In the genomic region with DNA sequence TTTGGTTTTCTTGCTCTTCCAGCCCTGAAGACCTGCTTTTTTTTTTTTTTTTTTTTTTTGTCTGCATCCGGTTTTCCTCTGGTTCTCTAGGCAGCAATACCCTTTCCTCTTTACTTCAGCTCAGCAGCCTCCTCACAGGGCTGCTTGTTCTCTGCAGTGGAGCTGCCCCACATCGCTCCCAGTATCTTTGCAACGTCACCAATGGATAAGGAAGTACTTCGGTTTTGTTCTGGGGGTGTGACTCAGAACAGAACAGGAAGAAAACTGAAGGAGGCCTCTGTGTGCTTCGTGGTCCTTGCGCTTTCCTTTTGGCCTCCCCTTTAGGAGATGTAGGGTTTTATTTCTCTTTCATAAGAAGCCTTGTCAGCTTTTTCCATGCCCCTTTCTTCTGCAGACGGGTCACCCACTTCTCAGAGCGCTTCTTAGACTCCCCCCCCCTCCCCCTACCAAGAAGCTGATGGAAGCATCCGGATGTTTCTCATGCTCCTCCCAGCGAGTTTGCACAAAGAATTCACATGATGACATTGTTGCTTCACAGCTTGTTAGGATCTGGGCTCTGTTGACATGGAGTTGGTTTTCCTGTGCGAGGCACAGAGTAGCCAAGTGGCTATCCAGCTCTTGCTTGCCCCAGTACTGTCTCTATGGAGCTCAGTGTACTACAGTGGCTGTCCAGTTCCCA, we compare ENCODE assay signal across 10 mouse cellular contexts.
A peak's percentile ranks its signal among the peaks of the same experiment; 100 is the strongest.
DNase-seq lines count a peak whose midpoint lies in the region; ATAC-seq lines count a peak whose summit lies in the region.
"Had no signal": no experiment of that assay in that cellular context is flagged by ENCODE, and none has a peak within 500 bp of the region (broad histone marks: within the 10 kb centered on the region; RNA-seq: fewer than 3 reads in every experiment).

No protein-coding gene starts in this region.

- WGBS in kidney, embryonic 15.5 days, result 71% methylated on average over 11 of the region's 11 CpGs

- H3K4me3 ChIP-seq in kidney, embryonic 15.5 days (replicated peaks), result no peak overlapping the region
- H3K4me3 ChIP-seq: myocyte had no signal

- 0 out of 2 replicates have a peak, but pooled peaks cover 4% of the 10 kb centered on the region for H3K4me1 ChIP-seq in kidney, embryonic 15.5 days

- no peak for ATAC-seq in kidney, embryonic 15.5 days (replicated peaks; ENCODE audit: low FRiP score)
- peak; percentile 85 for ATAC-seq in megakaryocyte progenitor cell, adult 5-6 weeks (replicated peaks; ENCODE audit: poor library complexity)

- no peaks in the 10 kb centered on the region for H3K36me3 ChIP-seq in kidney, embryonic 15.5 days

- H3K9me3 ChIP-seq in kidney, embryonic 15.5 days (replicated peaks), result no peaks in the 10 kb centered on the region

- H3K27ac ChIP-seq in kidney, embryonic 15.5 days, result no peak overlapping the region

- peak; percentile 2 to 11 for DNase-seq in kidney, adult 8-10 months
- peak; percentile 98 for DNase-seq in heart, adult 11 months
- peak; percentile 4 for DNase-seq in induced T-regulatory cell, adult 2 months (ENCODE audit: low read depth)
- DNase-seq in spleen, postnatal 4 days (ENCODE audit: low spot score in 2 of 2), result no peak
- no peak for DNase-seq in right cerebral cortex, adult 2 months (ENCODE audit: low spot score in 2 of 2)
- DNase-seq in adipocyte (ENCODE audit: low spot score), result no peak
- DNase-seq: gastrocnemius, postnatal 10 days had no signal

- H3K4me2 ChIP-seq in kidney, embryonic 15.5 days, result no peak overlapping the region

- H3K9ac ChIP-seq in kidney, embryonic 15.5 days, result no peak overlapping the region

- H3K27me3 ChIP-seq in kidney, embryonic 15.5 days, result no peaks in the 10 kb centered on the region

Comparison
In these comparisons a context has a peak if more than half of its experiments do, and no peak if none do; other contexts are left out.
1. DNase-seq: peak in kidney, adult 8-10 months (2 of 2), heart, adult 11 months (single experiment) and induced T-regulatory cell, adult 2 months (single experiment); none in spleen, postnatal 4 days (0 of 2), right cerebral cortex, adult 2 months (0 of 2) and adipocyte (single experiment).